Mouse (Mus musculus) midbrain, embryonic 12.5 days (tissue): ENCODE measurements around the gene Pcyt1a. TPM values are rescaled to one million over a fixed set of nuclear protein-coding genes. Genes with fewer than 3 reads are reported as not detected.

ENCODE experiments used
- ATAC-seq: fragments of 200-750 bp; cut with Nextera tagmentation; 2 replicates; pipeline ENCODE4 v1.8.0; 2017; ENCODE audit warnings: low read depth, moderate TSS enrichment, moderate library complexity; ENCODE audit not compliant: low FRiP score
- H3K27ac ChIP-seq: fragments of 300-500 bp; sonication (generic); replicated peaks from 2 replicates; pipeline ENCODE4 v1.5.1; 2016; ENCODE audit warnings: mild to moderate bottlenecking
- H3K27me3 ChIP-seq: fragments of 300-500 bp; sonication (generic); 2 replicates; pipeline ENCODE4 v1.6.1; 2016; ENCODE audit warnings: mild to moderate bottlenecking
- H3K36me3 ChIP-seq: fragments of 300-500 bp; sonication (generic); 2 replicates; pipeline ENCODE4 v1.6.1; 2016
- H3K4me1 ChIP-seq: fragments of 300-500 bp; sonication (generic); 2 replicates; pipeline ENCODE4 v1.6.1; 2016
- H3K4me2 ChIP-seq: fragments of 300-500 bp; sonication (generic); replicated peaks from 2 replicates; pipeline ENCODE4 v1.6.1; 2016; ENCODE audit warnings: mild to moderate bottlenecking, moderate library complexity
- H3K4me3 ChIP-seq: fragments of 300-500 bp; sonication (generic); 2 replicates; pipeline ENCODE4 v1.5.1; 2016; ENCODE audit warnings: mild to moderate bottlenecking
- H3K9ac ChIP-seq: fragments of 300-500 bp; sonication (generic); replicated peaks from 2 replicates; pipeline ENCODE4 v1.6.1; 2016; ENCODE audit warnings: mild to moderate bottlenecking, moderate library complexity
- H3K9me3 ChIP-seq: fragments of 300-500 bp; sonication (generic); 2 replicates; pipeline ENCODE4 v1.6.1; 2016; ENCODE audit warnings: mild to moderate bottlenecking
- WGBS: fragments of 180-500 bp; shearing (Covaris S2); methylation state at CpG from one replicate; pipeline ENCODE4 v1.1.7; 2016; 5-methylcytosine and 5-hydroxymethylcytosine counted together
- polyA plus RNA-seq: library from polyadenylated mRNA; unstranded; fragments of >200 nt; fragmentation: Nextera tagmentation; extraction: Ambion mirVana; gene quantifications from 2 replicates; pipeline ENCODE4 v1.2.1, GENCODE M21; 2016

Pcyt1a gene
- polyA plus RNA-seq, 1 experiment from 2014 or later, result 46.0 TPM

- Histone ChIP-seq H3K9ac (no peak overlapping the region), H3K36me3 (no peaks in the 10 kb centered on the region), H3K9me3 (no peaks in the 10 kb centered on the region), H3K4me1 (no peaks in the 10 kb centered on the region), H3K27me3 (no peaks in the 10 kb centered on the region), H3K27ac (no peak overlapping the region), H3K4me2 (no peak overlapping the region), H3K4me3 (no peak overlapping the region)
- no peak for ATAC-seq
- WGBS, result 87% methylated on average over 3 of the region's 3 CpGs
These were observed 27.9 kb upstream of the Pcyt1a start for GRCm38 (mm10) chr16:32402818-32403217.

GRCm38 (mm10) chr16:32405716-32406115, 25.0 kb upstream of the Pcyt1a start:
- Histone ChIP-seq H3K9me3 (no peaks in the 10 kb centered on the region), H3K4me2 (no peak overlapping the region), H3K27ac (no peak overlapping the region), H3K4me3 (no peak overlapping the region), H3K27me3 (no peaks in the 10 kb centered on the region), H3K4me1 (no peaks in the 10 kb centered on the region), H3K9ac (no peak overlapping the region), H3K36me3 (no peaks in the 10 kb centered on the region)
- 92% methylated on average over 9 of the region's 9 CpGs for WGBS
- no peak for ATAC-seq

GRCm38 (mm10) chr16:32406671-32407070, 24.1 kb upstream of the Pcyt1a start:
- H3K27me3 ChIP-seq, result no peaks in the 10 kb centered on the region
- no peak overlapping the region for H3K9ac ChIP-seq
- no peak overlapping the region for H3K4me3 ChIP-seq
- ATAC-seq, result no peak
- H3K4me1 ChIP-seq, result no peaks in the 10 kb centered on the region
- H3K4me2 ChIP-seq, result no peak overlapping the region
- H3K9me3 ChIP-seq, result no peaks in the 10 kb centered on the region
- H3K27ac ChIP-seq, result no peak overlapping the region
- 82% methylated on average over 6 of the region's 6 CpGs for WGBS
- H3K36me3 ChIP-seq, result no peaks in the 10 kb centered on the region

GRCm38 (mm10) chr16:32407730-32408129, 23.0 kb upstream of the Pcyt1a start:
- Histone ChIP-seq H3K4me3 (no peak overlapping the region), H3K9me3 (no peaks in the 10 kb centered on the region), H3K9ac (no peak overlapping the region), H3K36me3 (no peaks in the 10 kb centered on the region), H3K4me2 (no peak overlapping the region), H3K27me3 (no peaks in the 10 kb centered on the region), H3K4me1 (no peaks in the 10 kb centered on the region), H3K27ac (no peak overlapping the region)
- no peak for ATAC-seq
- WGBS, result 86% methylated on average over 10 of the region's 10 CpGs

- no peak overlapping the region for H3K9ac ChIP-seq
- ATAC-seq, result no peak
- H3K27me3 ChIP-seq, result no peaks in the 10 kb centered on the region
- WGBS, result 62% methylated on average over 1 of the region's 1 CpGs
- H3K9me3 ChIP-seq, result no peaks in the 10 kb centered on the region
- peaks cover 7% of the 10 kb centered on the region for H3K4me1 ChIP-seq
- H3K36me3 ChIP-seq, result no peaks in the 10 kb centered on the region
- H3K4me2 ChIP-seq, result no peak overlapping the region
- no peak overlapping the region for H3K27ac ChIP-seq
- H3K4me3 ChIP-seq, result no peak overlapping the region
These were observed 13.3 kb upstream of the Pcyt1a start for GRCm38 (mm10) chr16:32417457-32417856.

GRCm38 (mm10) chr16:32419517-32420483, 10.9 kb upstream of the Pcyt1a start, which contains the start of gene Tctex1d2:
Tctex1d2 (plus strand) TSS chr16:32419702.
- peak within 1 kb of the TSS; percentile 87 for H3K27ac ChIP-seq
- peak within 1 kb of the TSS; percentile 65 for H3K4me3 ChIP-seq
- H3K9me3 ChIP-seq, result no peaks in the 10 kb centered on the region
- H3K36me3 ChIP-seq, result no peaks in the 10 kb centered on the region
- ATAC-seq, result peak; percentile 93
- H3K4me2 ChIP-seq, result peak within 1 kb of the TSS; percentile 70
- H3K4me1 ChIP-seq, result peaks cover 7% of the 10 kb centered on the region
- H3K9ac ChIP-seq, result peak within 1 kb of the TSS; percentile 73
- no peaks in the 10 kb centered on the region for H3K27me3 ChIP-seq
- WGBS, result 2% methylated on average over 45 of the region's 45 CpGs

GRCm38 (mm10) chr16:32427506-32427905, 3.2 kb upstream of the Pcyt1a start:
- H3K4me2 ChIP-seq, result no peak overlapping the region
- no peaks in the 10 kb centered on the region for H3K27me3 ChIP-seq
- no peak overlapping the region for H3K27ac ChIP-seq
- ATAC-seq, result no peak
- no peaks in the 10 kb centered on the region for H3K36me3 ChIP-seq
- peaks cover 14% of the 10 kb centered on the region for H3K4me1 ChIP-seq
- no peaks in the 10 kb centered on the region for H3K9me3 ChIP-seq
- no peak overlapping the region for H3K4me3 ChIP-seq
- no peak overlapping the region for H3K9ac ChIP-seq
- 83% methylated on average over 3 of the region's 3 CpGs for WGBS

- WGBS, result 3% methylated on average over 28 of the region's 28 CpGs
- peak overlapping the region; percentile 83 for H3K9ac ChIP-seq
- H3K36me3 ChIP-seq, result no peaks in the 10 kb centered on the region
- H3K9me3 ChIP-seq, result no peaks in the 10 kb centered on the region
- H3K4me2 ChIP-seq, result peak overlapping the region; percentile 91
- no peaks in the 10 kb centered on the region for H3K27me3 ChIP-seq
- H3K27ac ChIP-seq, result peak overlapping the region; percentile 81
- H3K4me1 ChIP-seq, result peaks cover 14% of the 10 kb centered on the region
- H3K4me3 ChIP-seq, result peak overlapping the region; percentile 78
- ATAC-seq, result no peak
These were observed 398 bp downstream of the Pcyt1a start for GRCm38 (mm10) chr16:32431047-32431591.

- peak overlapping the region; percentile 78; the same call in 1 of the 2 replicates for H3K4me3 ChIP-seq
- 93% methylated on average over 1 of the region's 1 CpGs for WGBS
- no peaks in the 10 kb centered on the region for H3K36me3 ChIP-seq
- H3K27ac ChIP-seq, result no peak overlapping the region
- H3K9me3 ChIP-seq, result no peaks in the 10 kb centered on the region
- H3K4me2 ChIP-seq, result peak overlapping the region; percentile 91
- H3K27me3 ChIP-seq, result no peaks in the 10 kb centered on the region
- no peak overlapping the region for H3K9ac ChIP-seq
- H3K4me1 ChIP-seq, result peaks cover 14% of the 10 kb centered on the region
- no peak for ATAC-seq
These were observed 1.2 kb downstream of the Pcyt1a start for GRCm38 (mm10) chr16:32431926-32432325.

GRCm38 (mm10) chr16:32433138-32433537, 2.4 kb downstream of the Pcyt1a start:
- Histone ChIP-seq H3K4me1 (peaks cover 14% of the 10 kb centered on the region), H3K27ac (no peak overlapping the region), H3K4me3 (no peak overlapping the region), H3K27me3 (no peaks in the 10 kb centered on the region), H3K36me3 (no peaks in the 10 kb centered on the region), H3K9ac (no peak overlapping the region), H3K9me3 (no peaks in the 10 kb centered on the region), H3K4me2 (no peak overlapping the region)
- 79% methylated on average over 2 of the region's 2 CpGs for WGBS
- ATAC-seq, result no peak

GRCm38 (mm10) chr16:32434066-32434465, 3.3 kb downstream of the Pcyt1a start:
- 74% methylated on average over 6 of the region's 6 CpGs for WGBS
- no peak for ATAC-seq

GRCm38 (mm10) chr16:32434691-32435090, 4.0 kb downstream of the Pcyt1a start:
- no peaks in the 10 kb centered on the region for H3K27me3 ChIP-seq
- H3K4me2 ChIP-seq, result no peak overlapping the region
- no peak for ATAC-seq
- H3K27ac ChIP-seq, result no peak overlapping the region
- no peaks in the 10 kb centered on the region for H3K9me3 ChIP-seq
- H3K36me3 ChIP-seq, result no peaks in the 10 kb centered on the region
- no peak overlapping the region for H3K4me3 ChIP-seq
- H3K9ac ChIP-seq, result no peak overlapping the region
- H3K4me1 ChIP-seq, result peaks cover 11% of the 10 kb centered on the region

More at GRCm38 (mm10) chr16:32434066-32434465, 3.3 kb downstream of the Pcyt1a start:
- Histone ChIP-seq H3K36me3 (no peaks in the 10 kb centered on the region), H3K4me2 (no peak overlapping the region), H3K27ac (no peak overlapping the region), H3K4me1 (peaks cover 14% of the 10 kb centered on the region), H3K9ac (no peak overlapping the region), H3K27me3 (no peaks in the 10 kb centered on the region), H3K9me3 (no peaks in the 10 kb centered on the region), H3K4me3 (no peak overlapping the region)
